Mouse (Mus musculus) liver, embryonic 14.5 days (tissue): ENCODE measurements around the gene Slc9a8.

Experiments
- CTCF ChIP-seq: IDR thresholded peaks from 2 replicates; pipeline ENCODE4 v1.5.1; 2016; ENCODE audit warnings: antibody characterized with exemption, low read depth, control low read depth
- EP300 ChIP-seq: IDR thresholded peaks from 2 replicates; pipeline ENCODE4 v1.6.1; 2016; ENCODE audit warnings: antibody characterized with exemption, low read depth

DNA sequence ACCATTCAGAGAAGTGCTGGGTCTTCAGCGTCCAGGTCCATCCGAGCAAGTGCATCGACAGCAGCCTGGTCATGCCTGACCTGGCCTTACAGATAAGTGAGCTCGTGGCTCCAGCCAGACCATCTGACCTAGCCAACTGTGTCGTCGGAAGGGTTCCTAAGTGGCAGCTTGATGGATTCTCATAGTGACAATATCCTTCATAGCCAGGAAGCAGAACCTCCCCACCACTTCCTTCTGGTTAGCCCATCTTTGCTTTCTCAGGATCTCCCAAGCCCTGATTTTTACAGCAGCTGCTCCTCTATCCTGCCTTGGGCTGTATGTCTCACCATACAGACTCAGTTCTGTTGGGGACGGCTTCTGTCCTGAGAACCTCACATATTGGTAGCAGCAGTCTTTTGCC is 27.1 kb upstream of the Slc9a8 start:
- TF ChIP-seq CTCF (no peak), EP300 (no peak)
